Mouse (Mus musculus) thymus, postnatal 10 days (tissue): ENCODE measurements at regions not wholly inside any gene's neighbourhood (a gene's known extent, or its start where the extent isn't known, plus 50 kb on each side); places are given as distances from the start of the nearest gene placed in this dataset.
"Not testable (repeated sequence)": the region's sequence is repeated elsewhere in the genome, so short reads cannot be mapped to it uniquely, and the experiment has no call there.

Source experiments
- DNase-seq, 2 experiments: peaks; one replicate each; pipeline ENCODE4 v3.0.0; 2021; ENCODE audit warnings: low spot score in 2 of 2

GRCm38 (mm10) chr11:63211501-63211900, 82.7 kb downstream of the Pmp22 start:
- DNase-seq: no peak

- peak; percentile 38 to 79 for DNase-seq
These were observed 84.3 kb downstream of the Pmp22 start for GRCm38 (mm10) chr11:63213043-63213442.

GRCm38 (mm10) chr11:63213901-63214425, 85.2 kb downstream of the Pmp22 start:
- DNase-seq: no peak

GRCm38 (mm10) chr11:63215993-63216392, 87.2 kb downstream of the Pmp22 start:
- DNase-seq: no peak

- DNase-seq: no peak
These were observed 88.3 kb downstream of the Pmp22 start for GRCm38 (mm10) chr11:63217049-63217448.

- DNase-seq: no peak
These were observed 97.7 kb downstream of the Pmp22 start for GRCm38 (mm10) chr11:63226471-63226870.

- DNase-seq: no peak
These were observed 102.0 kb downstream of the Pmp22 start for GRCm38 (mm10) chr11:63230786-63231185.

- peak in 1 of 2 experiments; percentile 13 for DNase-seq
These were observed 104.6 kb downstream of the Pmp22 start for GRCm38 (mm10) chr11:63233172-63233966.

- no peak for DNase-seq
These were observed 105.7 kb downstream of the Pmp22 start for GRCm38 (mm10) chr11:63234481-63234880.

- no peak for DNase-seq
These were observed 109.9 kb downstream of the Pmp22 start for GRCm38 (mm10) chr11:63238655-63239054.

GRCm38 (mm10) chr11:63243906-63244416, 115.2 kb downstream of the Pmp22 start:
- no peak for DNase-seq

GRCm38 (mm10) chr11:63245041-63245440, 116.3 kb downstream of the Pmp22 start:
- DNase-seq: no peak

GRCm38 (mm10) chr11:63246052-63246661, 117.4 kb downstream of the Pmp22 start:
- no peak for DNase-seq

GRCm38 (mm10) chr11:63252012-63252856, 123.5 kb downstream of the Pmp22 start:
- no peak for DNase-seq

- no peak for DNase-seq
These were observed 124.3 kb downstream of the Pmp22 start for GRCm38 (mm10) chr11:63252968-63253602.

- peak; percentile 6 to 50 for DNase-seq
These were observed 135.8 kb downstream of the Pmp22 start for GRCm38 (mm10) chr11:63264432-63265061.

- DNase-seq: not testable (repeated sequence)
These were observed 137.5 kb downstream of the Pmp22 start for GRCm38 (mm10) chr11:63266290-63266689.

- no peak for DNase-seq
These were observed 147.9 kb downstream of the Pmp22 start for GRCm38 (mm10) chr11:63276641-63277040.

- DNase-seq: no peak
These were observed 153.1 kb downstream of the Pmp22 start for GRCm38 (mm10) chr11:63281839-63282238.

GRCm38 (mm10) chr11:63282541-63282940, 153.8 kb downstream of the Pmp22 start:
- DNase-seq: no peak

GRCm38 (mm10) chr11:63286026-63286425, 157.2 kb downstream of the Pmp22 start:
- no peak for DNase-seq
